Mouse (Mus musculus): ENCODE measurements around the gene Atp6v0e.

Gene Atp6v0e

DNA sequence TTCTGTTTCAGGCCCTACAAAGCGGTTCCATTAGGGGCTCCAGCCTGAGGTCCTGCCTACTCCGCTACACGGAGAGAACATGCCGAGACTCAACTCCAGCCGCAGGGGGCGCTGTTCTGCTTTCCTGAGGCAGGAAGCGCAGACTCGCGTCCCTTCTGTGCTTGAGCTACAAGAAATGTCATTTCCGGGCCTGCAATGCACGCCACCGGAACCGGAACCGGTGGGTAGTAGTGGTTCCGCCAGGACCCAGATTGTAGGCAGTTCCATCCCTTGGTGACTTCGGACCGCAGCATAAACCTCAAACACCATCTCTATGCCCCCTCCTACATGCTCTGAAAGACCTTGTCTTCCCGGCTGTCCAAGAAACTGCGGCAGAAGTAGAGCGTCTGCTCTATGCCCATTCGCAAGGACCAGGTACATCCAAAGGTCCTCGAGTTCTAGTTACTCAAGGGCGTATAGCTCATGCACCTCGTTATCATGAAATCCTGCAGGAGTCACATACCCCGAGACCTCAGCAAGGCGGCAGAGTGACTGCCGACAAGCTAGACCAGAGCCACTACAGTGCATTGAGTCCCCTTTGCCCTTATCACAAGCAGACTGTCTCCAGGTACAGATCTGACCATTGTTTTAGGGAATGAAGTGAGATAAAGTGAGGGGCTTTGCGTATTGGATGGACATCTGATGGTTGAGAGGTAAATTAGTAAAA is at the start of gene Atp6v0e:
TSS of gene Atp6v0e (plus strand) at position 254 of the 706 bp plus-strand sequence.
- DNase-seq = peak; percentile 99

DNA sequence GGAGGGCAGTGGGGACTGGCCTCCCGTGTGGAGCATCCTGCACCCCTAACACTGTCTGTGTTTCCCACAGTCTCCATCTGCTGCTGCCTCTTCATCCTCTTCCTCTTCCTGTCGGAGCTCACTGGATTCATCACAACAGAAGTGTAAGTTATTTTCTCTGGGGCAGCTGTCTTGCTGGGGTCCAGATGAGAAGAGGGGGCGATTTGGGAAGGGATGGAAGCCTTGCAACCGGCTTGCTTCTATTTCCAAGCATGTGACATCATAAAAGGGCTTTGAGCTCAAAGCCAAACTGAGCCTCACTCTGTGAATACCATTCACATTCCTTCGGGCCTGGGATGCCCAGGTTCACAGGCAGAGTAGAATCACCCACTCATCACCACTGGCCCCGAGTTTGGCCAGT is 48.7 kb upstream of the Atp6v0e start:
- no peak for DNase-seq

DNA sequence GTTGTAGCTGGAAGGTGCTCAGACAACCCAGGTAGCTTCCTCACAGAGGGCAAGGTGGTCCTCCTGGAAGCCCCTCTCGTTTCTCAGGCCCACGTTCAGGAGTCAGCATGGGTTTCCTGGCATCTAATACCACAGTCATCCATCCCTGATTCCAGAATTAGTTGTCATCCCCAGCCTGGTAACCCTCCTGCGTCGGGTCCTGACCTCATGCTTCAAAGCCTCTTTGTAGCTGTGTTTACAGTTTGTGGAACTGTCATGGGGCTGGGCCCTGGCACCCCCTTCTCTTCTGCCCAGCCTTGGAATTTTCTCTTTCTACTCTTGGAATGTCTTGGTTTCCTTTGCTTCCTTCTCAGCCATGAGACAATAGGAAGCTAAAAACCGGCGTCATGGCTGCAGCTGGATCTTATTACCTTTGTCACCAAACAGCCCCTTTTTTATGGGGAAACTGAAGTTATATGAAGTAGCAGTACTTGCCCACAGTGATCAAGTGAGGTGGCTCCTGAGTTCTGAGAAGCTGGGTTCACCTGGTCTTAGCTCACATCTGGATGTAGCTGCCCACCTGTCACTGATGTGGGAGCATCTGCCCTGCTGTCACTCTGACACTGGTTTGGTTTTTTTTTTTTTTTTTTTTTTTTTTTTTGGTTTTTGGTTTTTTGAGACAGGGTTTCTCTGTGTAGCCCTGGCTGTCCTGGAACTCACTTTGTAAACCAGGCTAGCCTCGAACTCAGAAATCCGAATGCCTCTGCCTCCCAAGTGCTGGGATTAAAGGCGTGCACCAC is 48.1 kb upstream of the Atp6v0e start:
- DNase-seq = no peak

DNA sequence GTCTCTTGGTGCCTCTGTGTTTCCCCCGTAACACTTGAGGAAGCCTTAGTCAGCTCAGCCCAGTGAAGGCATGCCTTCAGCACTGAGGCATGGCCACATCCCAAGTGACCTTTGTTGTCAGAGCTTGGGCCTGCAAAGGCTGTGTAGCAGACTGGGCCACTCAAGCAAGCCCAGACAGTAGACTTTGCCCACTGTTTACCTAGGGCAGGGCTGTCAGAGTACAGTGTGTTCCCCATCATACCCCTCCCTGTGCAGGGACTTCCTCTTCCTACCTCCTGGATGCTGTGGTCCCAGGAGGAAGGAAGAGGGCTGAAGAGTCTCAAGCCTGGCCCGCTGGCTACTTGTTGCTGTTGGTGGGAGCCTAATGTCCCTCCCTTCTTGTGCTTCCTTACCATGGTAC is 46.3 kb upstream of the Atp6v0e start:
- DNase-seq = no peak

DNA sequence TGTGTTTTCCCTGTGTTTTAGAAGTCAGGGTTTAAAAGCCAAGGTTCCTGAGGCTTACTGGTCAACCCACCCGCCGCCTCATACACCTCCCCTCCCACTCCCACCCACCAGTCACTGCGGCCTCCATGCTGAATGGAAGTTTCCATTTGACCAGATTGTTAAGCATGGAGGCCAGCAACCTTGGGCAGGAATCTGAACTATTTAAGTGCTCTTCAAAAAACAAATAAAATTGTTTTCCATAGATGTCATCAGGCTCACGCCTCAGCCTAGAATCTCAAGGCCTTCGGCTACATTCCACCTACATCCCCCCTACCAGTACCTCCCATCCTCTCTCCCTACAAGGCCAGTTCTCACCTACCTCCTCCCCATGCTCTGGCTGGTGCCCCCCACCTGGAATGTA is 44.5 kb upstream of the Atp6v0e start:
- DNase-seq = no peak

DNA sequence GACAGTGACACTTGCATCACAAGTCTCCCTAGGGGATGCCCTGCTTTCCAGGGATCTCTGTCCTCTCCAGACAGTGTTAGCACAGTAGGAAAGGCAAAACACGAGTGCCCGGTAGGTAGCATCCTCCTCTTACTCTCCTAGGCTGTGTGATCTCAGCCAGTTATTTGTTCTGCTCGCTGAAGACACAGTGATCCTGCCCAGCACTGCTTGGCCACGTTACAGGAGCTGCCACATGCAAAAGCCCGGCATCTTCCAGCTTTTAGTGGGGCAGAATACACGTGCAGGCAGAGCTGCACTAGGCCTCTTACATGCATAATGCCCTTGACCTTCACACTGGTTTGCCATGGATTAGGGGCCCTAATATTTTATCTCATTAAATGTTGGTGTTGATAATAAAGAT is 43.5 kb upstream of the Atp6v0e start:
- DNase-seq = no peak

DNA sequence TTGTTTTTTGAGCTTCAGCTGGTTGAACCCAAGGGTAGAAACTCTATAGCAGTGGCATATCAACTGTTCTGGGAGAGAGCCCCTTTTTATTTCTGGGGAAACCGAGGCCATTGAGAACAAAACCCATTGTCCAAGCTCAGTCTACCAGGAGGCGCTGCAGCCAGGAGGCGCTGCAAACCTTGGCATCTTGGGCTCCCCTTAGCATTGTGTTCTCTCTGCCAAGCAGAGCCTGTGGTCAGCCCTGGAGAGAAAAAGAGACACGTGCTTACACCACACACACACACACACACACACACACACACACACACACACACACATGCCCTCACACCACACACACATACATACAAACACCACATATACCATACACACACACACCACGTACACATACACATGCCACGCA is 42.7 kb upstream of the Atp6v0e start:
- no peak for DNase-seq

DNA sequence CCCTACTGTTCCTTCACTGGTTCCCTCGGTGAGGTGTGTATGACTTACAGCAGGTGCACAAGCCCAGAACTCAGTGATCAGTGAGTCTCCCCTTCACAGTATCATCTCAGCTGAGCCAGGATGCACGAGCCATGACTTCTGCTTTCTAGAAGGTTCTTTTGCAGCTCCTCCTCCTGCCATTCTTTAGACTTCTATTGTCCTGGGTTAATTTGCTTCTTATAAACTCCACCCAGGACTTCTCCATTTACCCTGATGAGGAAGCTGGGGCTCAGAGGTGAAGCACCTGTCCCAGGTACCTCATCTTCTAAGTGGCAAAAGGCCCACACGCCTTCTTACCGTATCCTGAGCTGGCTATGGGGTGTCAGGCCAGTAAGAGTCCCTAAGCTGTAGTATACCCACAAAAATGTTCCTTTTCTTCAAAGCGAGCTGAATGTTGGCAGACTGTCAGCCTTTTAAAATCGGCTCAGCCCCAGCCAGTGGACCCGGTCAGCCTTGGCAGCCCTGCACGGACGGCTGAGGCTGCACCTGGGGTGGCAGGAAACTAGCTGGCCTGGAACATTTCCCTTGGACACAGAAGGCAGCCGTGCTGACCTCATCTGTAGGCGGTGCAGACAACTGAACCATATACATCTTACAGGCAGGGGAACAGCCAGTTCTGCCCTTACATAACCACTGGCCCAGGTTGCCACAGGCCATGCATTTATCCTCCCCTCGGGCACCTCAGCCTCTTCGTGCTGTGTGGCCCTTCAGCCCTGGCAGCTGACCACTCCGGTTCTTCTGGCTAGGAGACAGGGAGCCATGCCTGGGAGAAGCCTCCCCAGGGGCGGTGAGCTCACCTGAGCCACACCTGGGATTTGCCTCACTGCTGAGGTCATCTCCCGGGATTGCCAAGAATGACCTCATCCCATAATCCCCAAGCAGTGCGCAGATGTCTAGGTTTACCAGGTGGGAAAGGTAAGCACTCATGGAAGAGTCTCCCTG is 42.0 kb upstream of the Atp6v0e start:
- DNase-seq = no peak

DNA sequence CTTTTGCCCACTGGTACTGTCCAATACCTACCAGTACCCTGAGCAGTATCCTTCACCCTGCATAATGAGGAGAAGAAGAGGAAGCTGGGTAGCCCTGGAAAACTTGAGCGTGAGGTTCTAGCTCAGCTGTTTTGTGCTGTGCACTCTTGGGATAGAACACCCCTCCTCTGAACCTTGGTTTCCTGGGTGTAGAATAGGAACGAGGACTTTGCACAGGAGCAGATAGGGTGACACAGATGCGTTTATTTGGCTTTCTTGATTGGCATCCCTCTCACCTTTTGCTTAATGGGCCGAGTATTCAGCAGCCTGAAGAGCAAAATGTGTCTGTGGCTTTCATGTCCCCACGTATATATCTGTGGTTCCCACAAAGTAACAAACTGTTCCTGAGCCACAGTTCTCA is 41.1 kb upstream of the Atp6v0e start:
- no peak for DNase-seq

DNA sequence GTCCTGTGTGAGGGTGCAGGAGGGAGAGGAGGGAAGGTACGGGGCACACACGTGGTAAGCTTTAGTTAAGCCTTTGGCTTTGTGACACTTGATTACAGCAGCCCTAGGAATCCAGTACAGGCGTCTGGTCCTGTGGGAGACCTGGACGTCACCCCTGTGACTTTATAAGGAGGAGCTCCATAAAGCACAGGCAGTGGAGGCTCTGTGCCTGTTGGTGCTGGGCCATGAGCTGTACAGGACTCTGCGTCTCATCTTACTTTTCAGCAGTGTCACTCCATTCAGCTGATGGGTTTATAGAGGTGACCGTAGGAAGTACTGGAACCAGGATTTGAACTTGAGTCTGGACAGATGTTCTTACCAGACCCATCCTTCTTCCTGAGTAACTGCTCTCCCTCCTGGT is 39.0 kb upstream of the Atp6v0e start:
- no peak for DNase-seq

DNA sequence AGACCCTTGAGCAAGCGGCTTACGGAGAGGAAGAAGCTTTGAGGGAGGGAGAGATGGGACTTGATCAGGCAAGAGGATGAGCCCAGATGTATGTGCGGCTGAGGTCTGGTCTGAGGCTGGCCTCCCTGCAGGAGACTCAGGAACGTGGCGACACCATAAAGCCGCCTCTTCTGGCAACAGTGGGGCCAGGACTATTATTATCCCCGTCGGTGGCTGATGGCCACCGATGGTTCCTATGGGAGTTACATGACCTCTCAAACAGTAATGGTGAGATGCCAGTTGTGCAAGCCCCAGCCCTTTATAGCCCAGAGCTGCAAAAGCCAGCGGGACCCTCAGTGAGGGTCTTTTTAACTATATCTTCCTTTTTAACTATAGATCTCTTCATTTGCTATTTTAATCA is 38.0 kb upstream of the Atp6v0e start:
- DNase-seq = no peak

DNA sequence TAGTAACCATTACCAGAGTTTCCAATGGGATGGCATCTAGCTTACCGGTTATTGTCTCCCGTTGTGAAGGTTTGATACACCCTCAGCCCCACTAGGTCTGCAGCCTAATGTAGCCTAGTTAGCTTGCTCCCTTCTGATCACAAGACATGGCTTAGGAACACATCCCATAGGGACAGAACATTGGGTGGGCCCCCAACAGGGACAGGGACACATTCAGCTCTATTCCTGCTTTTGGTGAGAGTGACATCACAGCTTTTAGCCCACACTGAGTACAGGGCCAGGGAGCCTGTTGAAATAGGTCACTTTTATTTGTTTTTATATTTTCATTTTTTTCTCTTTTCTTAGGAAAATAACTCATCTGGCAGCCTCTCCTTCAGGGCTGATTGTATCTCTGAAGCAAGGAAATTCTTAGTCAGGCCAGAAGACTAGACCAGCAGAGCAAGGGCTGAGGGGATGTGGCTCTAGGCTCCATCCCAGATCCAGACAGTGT is 37.5 kb upstream of the Atp6v0e start:
- DNase-seq = no peak

DNA sequence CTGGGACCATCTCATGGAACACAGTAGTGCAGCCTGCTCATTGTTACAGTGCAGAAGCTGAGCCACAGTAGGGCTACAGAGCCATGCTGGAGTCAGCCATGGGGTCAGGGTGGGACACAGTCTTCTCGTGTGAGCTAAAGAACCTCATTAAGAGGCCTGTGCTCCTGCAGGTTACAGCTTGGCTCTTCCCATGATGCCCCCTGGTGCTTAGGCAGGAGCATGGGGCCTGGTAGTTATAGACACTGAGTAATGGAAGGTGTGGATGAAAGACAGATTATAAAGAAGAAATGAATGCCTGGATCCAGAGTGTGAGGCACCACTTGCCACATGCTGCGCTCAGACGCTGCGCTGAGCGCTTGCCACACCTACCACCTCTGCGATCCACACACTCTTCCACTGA is 34.6 kb upstream of the Atp6v0e start:
- peak; percentile 20 for DNase-seq

DNA sequence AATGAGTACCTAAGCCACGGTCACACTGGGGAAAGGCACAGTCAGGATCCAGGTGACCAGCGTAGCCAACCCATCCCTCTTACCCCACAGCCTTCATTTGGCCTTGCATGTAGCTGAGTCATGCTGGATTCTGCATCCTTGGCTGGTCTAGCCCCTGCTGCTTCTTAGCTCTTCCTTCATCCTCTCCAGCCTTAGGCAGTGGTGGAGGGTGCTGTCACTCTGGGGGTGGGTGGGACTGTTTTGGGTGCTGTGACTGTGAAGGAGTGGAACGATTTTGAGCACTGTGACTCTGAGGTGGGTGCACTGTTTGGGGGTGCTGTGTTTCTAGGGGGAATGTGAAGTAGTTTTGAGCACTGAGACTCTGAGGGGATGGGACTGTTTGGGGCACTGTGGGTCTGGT is 34.1 kb upstream of the Atp6v0e start:
- no peak for DNase-seq

DNA sequence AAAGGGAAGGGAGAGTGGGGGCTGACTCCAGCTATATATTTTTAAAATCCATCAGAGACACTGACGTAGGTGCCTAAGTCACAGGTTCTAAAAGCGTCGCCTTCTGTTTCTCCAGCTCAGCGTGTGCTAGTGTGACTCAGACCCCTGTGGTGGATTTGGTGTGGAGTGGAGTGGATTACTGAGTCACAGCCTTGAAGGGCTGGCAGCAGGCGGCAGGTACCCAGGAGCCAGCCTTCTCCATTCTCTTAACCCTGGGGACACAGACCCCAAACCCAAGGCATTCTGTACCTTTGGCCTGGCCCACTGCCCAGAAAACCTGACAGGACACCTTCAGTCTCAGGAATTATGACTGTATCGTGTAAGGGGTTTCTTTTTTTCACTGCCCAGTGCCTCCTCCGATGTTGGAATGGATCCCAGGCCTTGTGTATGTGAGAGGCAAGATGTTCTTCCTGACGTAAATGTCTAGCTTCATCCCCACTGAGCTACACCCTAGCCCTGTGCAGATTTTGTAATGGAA is 31.2 kb upstream of the Atp6v0e start:
- DNase-seq = no peak

DNA sequence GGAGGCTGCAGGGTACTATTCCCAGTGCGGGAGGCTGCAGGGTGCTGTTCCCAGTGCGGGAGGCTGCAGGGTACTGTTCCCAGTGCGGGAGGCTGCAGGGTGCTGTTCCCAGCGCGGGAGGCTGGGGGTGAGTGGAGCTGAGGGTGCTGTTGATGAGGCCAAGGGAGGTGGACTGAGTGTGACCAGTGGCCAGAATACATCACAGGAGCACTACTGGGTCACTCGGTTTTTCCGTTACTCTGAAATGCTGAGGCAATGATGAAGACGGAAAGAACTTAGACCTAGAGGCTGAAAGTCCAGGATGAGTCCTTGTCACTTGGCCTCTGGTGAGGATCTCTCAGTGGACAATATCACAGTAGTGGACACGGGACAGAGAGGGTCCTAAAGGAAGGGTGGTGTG is 29.8 kb upstream of the Atp6v0e start:
- no peak for DNase-seq

DNA sequence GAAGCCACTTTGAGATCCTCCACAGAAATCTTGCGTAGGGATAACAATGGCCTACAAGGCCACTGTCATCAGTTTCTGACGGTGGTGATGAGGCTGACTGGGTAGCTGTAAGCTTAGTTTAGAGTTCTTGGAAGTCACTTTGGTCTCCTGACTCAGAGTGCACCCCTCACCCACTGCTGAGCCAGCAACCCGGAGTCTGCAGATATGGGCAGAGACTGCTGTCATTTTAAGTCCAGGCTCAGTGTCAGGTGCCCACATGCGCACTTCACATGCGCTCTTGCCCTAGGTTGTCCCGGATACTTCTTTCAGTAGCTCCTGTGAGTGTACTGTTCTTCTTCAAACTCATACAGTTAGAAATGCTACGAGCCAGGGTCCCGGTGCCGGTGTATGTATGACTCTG is 29.1 kb upstream of the Atp6v0e start:
- no peak for DNase-seq

DNA sequence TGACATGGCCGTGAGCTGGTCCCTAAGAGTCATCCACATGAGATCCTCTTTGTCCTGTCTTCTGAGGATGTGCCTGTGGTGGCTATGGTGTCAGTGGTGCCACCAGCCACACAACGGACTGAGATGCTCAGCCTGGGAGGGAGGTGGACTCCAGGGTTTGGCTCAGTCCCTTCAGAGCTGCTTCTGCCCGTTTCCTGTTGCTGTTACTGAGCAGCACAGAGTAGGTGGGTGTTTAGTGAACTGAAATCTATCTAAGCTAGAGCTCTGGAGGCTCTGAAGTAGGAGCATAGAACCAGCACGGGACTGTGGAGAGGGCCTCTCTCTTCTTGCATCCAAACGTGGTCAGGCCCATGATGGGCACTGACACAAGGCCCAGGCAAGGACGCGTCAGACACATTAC is 28.5 kb upstream of the Atp6v0e start:
- DNase-seq = no peak

DNA sequence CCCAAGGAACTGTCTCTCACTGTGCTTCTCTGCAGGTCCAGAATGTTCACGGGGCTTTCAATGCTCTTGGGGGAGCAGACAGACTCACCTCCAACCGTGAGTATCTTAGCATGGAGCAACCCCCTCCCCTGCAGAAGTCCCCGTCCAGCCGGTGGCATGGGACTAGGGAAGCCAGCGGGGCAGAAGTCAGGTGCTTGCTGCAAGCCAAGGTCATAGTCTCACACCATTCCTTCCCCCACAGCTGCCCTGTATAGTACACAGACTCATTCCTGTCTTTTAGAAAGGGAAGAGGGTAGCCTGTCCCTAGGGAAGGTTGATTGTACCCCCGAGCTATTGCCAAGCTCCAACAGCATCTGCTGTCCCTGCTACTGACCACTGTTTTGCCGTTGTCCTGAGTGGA is 27.1 kb upstream of the Atp6v0e start:
- no peak for DNase-seq

DNA sequence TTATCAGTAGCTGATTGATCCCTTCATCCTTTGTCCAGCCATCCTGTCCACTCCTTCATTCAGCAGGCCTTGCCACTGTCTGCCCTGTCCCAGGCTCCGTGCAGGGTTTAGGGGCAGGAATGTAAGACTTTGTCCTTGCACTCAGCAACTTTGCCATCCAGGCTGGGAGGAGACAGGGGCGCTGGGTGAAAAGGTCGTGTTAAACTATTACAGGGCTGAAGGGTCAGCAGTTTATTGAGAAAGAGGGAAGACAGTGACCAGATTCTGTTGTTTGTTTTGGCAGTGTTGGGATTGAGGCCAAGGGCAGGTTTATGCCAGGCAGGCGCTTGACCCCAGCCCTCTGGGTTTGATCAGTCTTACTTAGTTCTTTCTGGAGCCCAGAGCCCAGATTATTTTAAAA is 25.2 kb upstream of the Atp6v0e start:
- DNase-seq = no peak

DNA sequence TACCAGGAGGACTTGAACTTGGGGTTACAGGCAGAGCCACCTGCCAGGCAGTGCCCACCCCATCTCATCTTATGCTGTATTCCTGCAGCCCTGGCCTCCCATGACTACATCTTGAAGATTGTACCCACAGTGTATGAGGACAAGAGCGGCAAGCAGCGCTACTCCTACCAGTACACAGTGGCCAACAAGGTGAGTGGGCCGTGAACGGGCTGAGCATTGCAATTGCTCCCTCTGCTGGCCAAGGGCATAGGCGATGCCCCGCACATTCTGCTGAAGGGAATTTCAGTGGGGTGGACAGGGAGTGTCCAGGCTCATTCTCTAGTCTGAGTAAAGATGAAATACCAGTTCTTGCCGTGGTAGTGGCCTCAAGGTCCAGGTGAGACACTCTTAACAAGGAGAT is 24.4 kb upstream of the Atp6v0e start:
- peak; percentile 89 for DNase-seq

DNA sequence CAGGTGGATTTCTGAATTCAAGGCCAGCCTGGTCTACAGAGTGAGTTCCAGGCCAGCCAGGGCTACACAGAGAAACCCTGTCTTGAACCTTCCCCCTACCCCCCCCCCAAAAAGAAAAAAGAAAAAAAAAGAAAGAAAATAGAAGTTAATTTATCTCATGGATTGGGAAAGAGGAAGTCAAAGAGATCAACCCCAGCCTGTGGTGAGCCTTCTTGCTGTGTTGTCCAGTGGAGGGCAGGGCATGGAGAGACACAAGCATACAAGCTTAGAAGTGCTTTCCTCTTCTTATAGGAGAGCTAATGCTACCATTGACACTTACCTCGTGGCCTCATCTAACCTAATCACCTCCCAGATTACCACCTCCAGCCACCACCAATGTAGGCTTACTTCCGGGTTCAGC is 23.2 kb upstream of the Atp6v0e start:
- no peak for DNase-seq

DNA sequence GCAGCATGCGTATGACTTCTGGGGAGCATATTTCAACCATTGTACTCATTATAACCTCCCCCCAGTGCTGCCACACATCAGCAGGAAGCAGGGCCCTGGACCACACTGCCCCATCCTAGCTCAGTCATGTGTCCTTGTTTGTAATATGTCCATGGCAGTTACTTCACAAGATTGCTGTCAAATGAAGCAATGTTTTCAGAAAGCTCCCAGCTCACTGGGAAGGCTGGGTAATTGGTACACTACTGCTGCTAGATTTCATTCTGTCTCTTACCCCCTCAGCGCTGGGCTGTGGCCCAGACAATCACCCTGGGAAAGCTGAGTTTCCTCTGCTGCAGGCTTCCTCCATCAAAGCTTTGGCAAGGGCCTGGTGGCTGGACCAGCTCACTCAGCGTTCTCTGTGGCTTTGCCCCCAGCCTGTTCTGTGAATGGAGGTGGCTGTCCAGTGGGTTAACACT is 22.7 kb upstream of the Atp6v0e start:
- no peak for DNase-seq

Data from thymus, postnatal 4 days (tissue).